Mouse (Mus musculus) heart, embryonic 10.5 days (tissue): ENCODE results near the gene Tex36. TPM values are rescaled to one million over a fixed set of nuclear protein-coding genes. Genes with fewer than 3 reads are reported as not detected.

Source experiments
- DNase-seq: peaks from one replicate; pipeline ENCODE4 v3.0.0-alpha.2; 2017; ENCODE audit warnings: low spot score
- H3K27ac ChIP-seq: fragments of 300-500 bp; sonication (generic); 2 replicates; pipeline ENCODE4 v1.5.1; 2016; ENCODE audit warnings: mild to moderate bottlenecking
- H3K27me3 ChIP-seq: fragments of 300-500 bp; sonication (generic); 2 replicates; pipeline ENCODE4 v1.6.1; 2016; ENCODE audit warnings: mild to moderate bottlenecking; ENCODE audit not compliant: poor library complexity, insufficient read depth, severe bottlenecking
- H3K36me3 ChIP-seq: fragments of 300-500 bp; sonication (generic); 2 replicates; pipeline ENCODE4 v1.6.1; 2016; ENCODE audit warnings: mild to moderate bottlenecking, moderate library complexity
- H3K4me1 ChIP-seq: fragments of 300-500 bp; sonication (generic); 2 replicates; pipeline ENCODE4 v1.6.1; 2016; ENCODE audit warnings: mild to moderate bottlenecking
- H3K4me3 ChIP-seq: fragments of 300-500 bp; sonication (generic); 2 replicates; pipeline ENCODE4 v1.5.1; 2016; ENCODE audit warnings: mild to moderate bottlenecking, moderate library complexity
- H3K9me3 ChIP-seq: fragments of 300-500 bp; sonication (generic); 2 replicates; pipeline ENCODE4 v1.6.1; 2016; ENCODE audit warnings: mild to moderate bottlenecking, moderate library complexity
- WGBS: fragments of 180-500 bp; shearing (Covaris S2); methylation state at CpG from one replicate; pipeline ENCODE4 v1.1.7; 2016; 5-methylcytosine and 5-hydroxymethylcytosine counted together
- polyA plus RNA-seq: library from polyadenylated mRNA; unstranded; fragments of >200 nt; fragmentation: Nextera tagmentation; extraction: Ambion mirVana; gene quantifications from 2 replicates; pipeline ENCODE4 v1.2.1, GENCODE M21; 2016

Gene Tex36
- polyA plus RNA-seq, 1 experiment from 2014 or later: not detected

GRCm38 (mm10) chr7:133576825-133577224 is 25.1 kb downstream of the Tex36 start:
- Histone ChIP-seq H3K27me3 (no peaks in the 10 kb centered on the region), H3K4me3 (no peak overlapping the region), H3K4me1 (no peaks in the 10 kb centered on the region), H3K36me3 (no peaks in the 10 kb centered on the region), H3K9me3 (no peaks in the 10 kb centered on the region), H3K27ac (no peak overlapping the region)
- DNase-seq: no peak
- 35% methylated on average over 4 of the region's 4 CpGs for WGBS

- peak; percentile 52 for DNase-seq
- Histone ChIP-seq H3K4me3 (no peak overlapping the region), H3K36me3 (no peaks in the 10 kb centered on the region), H3K27ac (no peak overlapping the region), H3K27me3 (no peaks in the 10 kb centered on the region), H3K9me3 (no peaks in the 10 kb centered on the region), H3K4me1 (no peaks in the 10 kb centered on the region)
- 75% methylated on average over 6 of the region's 6 CpGs for WGBS
These were observed 25.7 kb downstream of the Tex36 start for GRCm38 (mm10) chr7:133576281-133576680.

- H3K27me3 ChIP-seq: no peaks in the 10 kb centered on the region
- peak; percentile 57 for DNase-seq
- no peak overlapping the region for H3K4me3 ChIP-seq
- no peaks in the 10 kb centered on the region for H3K9me3 ChIP-seq
- H3K36me3 ChIP-seq: no peaks in the 10 kb centered on the region
- H3K27ac ChIP-seq: no peak overlapping the region
- 32% methylated on average over 3 of the region's 3 CpGs for WGBS
- H3K4me1 ChIP-seq: no peaks in the 10 kb centered on the region
These were observed 30.0 kb downstream of the Tex36 start for GRCm38 (mm10) chr7:133571927-133572326.

- 82% methylated on average over 16 of the region's 16 CpGs for WGBS
These were observed 32.6 kb downstream of the Tex36 start for GRCm38 (mm10) chr7:133569194-133569880.

GRCm38 (mm10) chr7:133564600-133564999 is 37.4 kb downstream of the Tex36 start:
- 80% methylated on average over 8 of the region's 8 CpGs for WGBS
- DNase-seq: peak; percentile 73
- Histone ChIP-seq H3K27ac (no peak overlapping the region), H3K27me3 (no peaks in the 10 kb centered on the region), H3K36me3 (no peaks in the 10 kb centered on the region), H3K9me3 (no peaks in the 10 kb centered on the region), H3K4me3 (no peak overlapping the region), H3K4me1 (0 out of 2 replicates have a peak, but pooled peaks cover 3% of the 10 kb centered on the region)

More at GRCm38 (mm10) chr7:133569194-133569880, 32.6 kb downstream of the Tex36 start:
- H3K4me1 ChIP-seq: no peaks in the 10 kb centered on the region
- peak; percentile 70 for DNase-seq
- H3K27ac ChIP-seq: no peak overlapping the region
- no peaks in the 10 kb centered on the region for H3K36me3 ChIP-seq
- no peaks in the 10 kb centered on the region for H3K27me3 ChIP-seq
- H3K9me3 ChIP-seq: no peaks in the 10 kb centered on the region
- no peak overlapping the region for H3K4me3 ChIP-seq

- Histone ChIP-seq H3K4me1 (0 out of 2 replicates have a peak, but pooled peaks cover 3% of the 10 kb centered on the region), H3K4me3 (no peak overlapping the region), H3K9me3 (no peaks in the 10 kb centered on the region), H3K27me3 (no peaks in the 10 kb centered on the region), H3K27ac (peak overlapping the region; percentile 62; the same call in 1 of the 2 replicates), H3K36me3 (no peaks in the 10 kb centered on the region)
- DNase-seq: peak; percentile 81
- WGBS: 73% methylated on average over 3 of the region's 3 CpGs
These were observed 38.7 kb downstream of the Tex36 start for GRCm38 (mm10) chr7:133563175-133563824.

GRCm38 (mm10) chr7:133555786-133556492 is 46.0 kb downstream of the Tex36 start:
- H3K4me3 ChIP-seq: no peak overlapping the region
- WGBS: 68% methylated on average over 8 of the region's 8 CpGs
- no peaks in the 10 kb centered on the region for H3K27me3 ChIP-seq
- H3K27ac ChIP-seq: no peak overlapping the region
- no peak for DNase-seq
- H3K4me1 ChIP-seq: no peaks in the 10 kb centered on the region
- H3K36me3 ChIP-seq: no peaks in the 10 kb centered on the region
- no peaks in the 10 kb centered on the region for H3K9me3 ChIP-seq

- Histone ChIP-seq H3K27me3 (no peaks in the 10 kb centered on the region), H3K4me1 (no peaks in the 10 kb centered on the region), H3K36me3 (no peaks in the 10 kb centered on the region), H3K4me3 (no peak overlapping the region), H3K9me3 (no peaks in the 10 kb centered on the region), H3K27ac (no peak overlapping the region)
- WGBS: 68% methylated on average over 7 of the region's 7 CpGs
- DNase-seq: no peak
These were observed 49.5 kb downstream of the Tex36 start for GRCm38 (mm10) chr7:133552306-133552991.

- no peaks in the 10 kb centered on the region for H3K9me3 ChIP-seq
- no peak overlapping the region for H3K27ac ChIP-seq
- no peaks in the 10 kb centered on the region for H3K4me1 ChIP-seq
- DNase-seq: no peak
- H3K36me3 ChIP-seq: no peaks in the 10 kb centered on the region
- H3K4me3 ChIP-seq: no peak overlapping the region
- WGBS: 51% methylated on average over 2 of the region's 2 CpGs
- H3K27me3 ChIP-seq: no peaks in the 10 kb centered on the region
These were observed 51.0 kb downstream of the Tex36 start for GRCm38 (mm10) chr7:133551000-133551399.

GRCm38 (mm10) chr7:133548434-133548833 is 53.5 kb downstream of the Tex36 start:
- H3K4me1 ChIP-seq: no peaks in the 10 kb centered on the region
- WGBS: 67% methylated on average over 4 of the region's 4 CpGs
- peak; percentile 51 for DNase-seq
- no peaks in the 10 kb centered on the region for H3K27me3 ChIP-seq
- no peaks in the 10 kb centered on the region for H3K9me3 ChIP-seq
- no peaks in the 10 kb centered on the region for H3K36me3 ChIP-seq
- no peak overlapping the region for H3K4me3 ChIP-seq
- no peak overlapping the region for H3K27ac ChIP-seq

- no peak overlapping the region for H3K4me3 ChIP-seq
- no peaks in the 10 kb centered on the region for H3K27me3 ChIP-seq
- no peaks in the 10 kb centered on the region for H3K4me1 ChIP-seq
- WGBS: 78% methylated on average over 3 of the region's 3 CpGs
- peak; percentile 56 for DNase-seq
- no peaks in the 10 kb centered on the region for H3K36me3 ChIP-seq
- H3K27ac ChIP-seq: no peak overlapping the region
- H3K9me3 ChIP-seq: no peaks in the 10 kb centered on the region
These were observed 56.3 kb downstream of the Tex36 start for GRCm38 (mm10) chr7:133545631-133546030.

GRCm38 (mm10) chr7:133544966-133545365 is 57.0 kb downstream of the Tex36 start:
- no peaks in the 10 kb centered on the region for H3K36me3 ChIP-seq
- H3K27me3 ChIP-seq: no peaks in the 10 kb centered on the region
- no peaks in the 10 kb centered on the region for H3K9me3 ChIP-seq
- H3K4me1 ChIP-seq: no peaks in the 10 kb centered on the region
- DNase-seq: peak; percentile 73
- no peak overlapping the region for H3K4me3 ChIP-seq
- no peak overlapping the region for H3K27ac ChIP-seq
- 61% methylated on average over 2 of the region's 2 CpGs for WGBS
